Mouse (Mus musculus) adrenal gland, postnatal 10 days (tissue): ENCODE results near the gene Sepsecs. TPM values are rescaled to one million over a fixed set of nuclear protein-coding genes. Genes with fewer than 3 reads are reported as not detected.
"Not testable (repeated sequence)": the region's sequence is repeated elsewhere in the genome, so short reads cannot be mapped to it uniquely, and the experiment has no call there.

Experiments used
- DNase-seq: peaks from one replicate; pipeline ENCODE4 v3.0.0; 2021; ENCODE audit warnings: mixed read lengths
- long read RNA-seq, 2 experiments: library from polyadenylated mRNA; stranded (forward); transcript quantifications; one replicate each; pipeline ENCODE4 v2.0.0; 2021
- total RNA-seq, 2 experiments: library from RNA; stranded (reverse); gene quantifications; 2 replicates each; pipeline ENCODE4 v1.2.3; 2021

Sepsecs gene
- 10 to 100 TPM; 18.9 to 20.6 TPM for total RNA-seq
- long read RNA-seq, experiment 1, full-length matches to known transcripts = 16 of 21 reads
- long read RNA-seq, experiment 1, partial matches to known transcripts = 2 of 21 reads
- long read RNA-seq, experiment 1, other reads (novel, unspliced or antisense) = 3 of 21 reads
- long read RNA-seq, experiment 2, full-length matches to known transcripts = 1 of 4 reads
- long read RNA-seq, experiment 2, partial matches to known transcripts = 0 of 4 reads
- long read RNA-seq, experiment 2, other reads (novel, unspliced or antisense) = 3 of 4 reads

- DNase-seq = peak; percentile 95
Measured at GRCm38 (mm10) chr5:52669426-52670191, at the start of gene Sepsecs. Gene Sepsecs, minus strand, starts transcription at chr5:52669708.

GRCm38 (mm10) chr5:52716742-52717448, 47.4 kb upstream of the Sepsecs start:
- DNase-seq = no peak

GRCm38 (mm10) chr5:52712704-52713103, 43.2 kb upstream of the Sepsecs start:
- no peak for DNase-seq

- DNase-seq = no peak
Measured at GRCm38 (mm10) chr5:52704562-52704961, 35.1 kb upstream of the Sepsecs start.

DNA sequence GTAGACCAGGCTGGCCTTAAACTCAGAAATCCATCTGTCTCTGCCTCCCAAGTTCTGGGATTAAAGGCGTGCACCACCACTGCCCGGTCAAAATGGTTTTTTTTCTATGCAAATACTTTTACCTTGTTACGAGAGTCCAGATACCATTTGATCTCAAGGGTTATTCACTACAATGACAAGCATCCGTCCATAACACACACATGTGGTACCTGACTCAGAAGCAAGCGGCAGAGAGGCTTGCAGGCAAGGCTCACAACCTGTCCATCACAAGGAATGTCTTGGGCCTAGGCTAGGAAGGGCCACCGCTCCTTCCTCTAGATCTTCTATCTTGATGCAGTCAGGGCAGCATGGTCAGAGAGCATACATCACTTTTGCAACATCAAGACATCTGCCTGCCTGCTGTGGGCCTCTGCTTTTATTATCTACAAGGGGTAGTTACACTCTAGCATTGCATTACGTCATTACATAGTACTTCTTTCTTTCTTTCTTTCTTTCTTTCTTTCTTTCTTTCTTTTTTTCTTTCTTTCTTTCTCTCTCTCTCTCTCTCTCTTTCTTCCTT, 28.5 kb upstream of the Sepsecs start:
- not testable (repeated sequence) for DNase-seq

DNA sequence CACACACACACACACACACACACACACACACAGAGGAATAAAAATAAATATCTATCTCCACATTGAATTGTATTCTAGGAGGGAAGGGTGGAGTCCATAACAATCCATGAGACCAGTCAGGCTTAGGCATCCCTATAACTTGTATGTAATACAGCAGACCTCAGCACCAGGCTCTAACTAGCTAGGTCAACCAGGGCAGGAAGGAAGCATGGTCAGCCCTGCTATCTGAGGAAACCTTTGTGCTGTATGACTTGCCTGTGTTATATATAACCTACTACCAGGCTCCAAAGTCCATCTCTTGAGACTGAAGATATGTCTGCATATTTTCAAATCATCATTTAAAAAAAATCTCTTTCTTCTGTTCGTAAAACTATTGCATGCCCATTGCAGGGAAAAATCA, 27.8 kb upstream of the Sepsecs start:
- DNase-seq = no peak

GRCm38 (mm10) chr5:52687741-52688455, 18.4 kb upstream of the Sepsecs start:
- DNase-seq = no peak

GRCm38 (mm10) chr5:52681111-52681510, 11.6 kb upstream of the Sepsecs start:
- no peak for DNase-seq

DNA sequence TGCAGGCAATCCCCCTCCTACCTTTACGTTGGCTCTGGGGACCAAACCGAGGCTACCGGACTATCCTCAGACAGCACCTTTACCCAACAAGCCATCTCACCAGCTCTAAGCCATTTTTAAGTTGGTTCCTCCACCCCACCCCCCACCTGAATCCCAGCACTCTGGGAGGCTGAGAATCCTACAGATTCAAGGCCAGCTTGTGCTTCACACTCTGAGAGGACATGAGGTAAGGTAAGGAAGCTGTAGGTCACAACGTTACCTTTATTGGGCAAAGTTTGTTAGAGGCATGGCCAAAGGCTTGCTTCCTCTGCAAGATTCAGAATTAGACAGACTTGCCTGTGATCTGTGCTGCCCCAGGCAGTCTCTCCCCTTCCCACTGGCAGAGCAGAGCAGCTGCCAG, 10.7 kb upstream of the Sepsecs start:
- no peak for DNase-seq

- no peak for DNase-seq
Measured at GRCm38 (mm10) chr5:52678498-52679070, 9.1 kb upstream of the Sepsecs start.

DNA sequence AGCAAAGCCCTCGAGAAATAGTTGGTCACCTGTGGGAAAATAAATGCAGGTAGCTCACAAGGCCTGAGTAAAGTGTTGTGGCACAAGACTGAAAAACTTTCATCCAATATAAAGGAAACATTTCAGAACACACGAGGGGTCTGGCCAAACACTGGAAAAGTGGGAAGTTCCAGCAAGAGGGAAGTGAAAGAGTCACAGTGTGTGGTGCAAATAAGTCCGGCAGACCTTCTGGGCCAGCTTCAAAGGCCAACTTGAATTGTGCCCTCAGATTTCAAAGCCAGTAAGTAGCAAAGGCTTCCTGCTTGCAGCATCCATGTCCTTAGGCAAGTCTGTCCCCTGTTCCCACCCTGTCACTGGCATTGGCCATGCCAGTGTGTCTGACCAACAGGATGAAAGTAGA, 7.6 kb upstream of the Sepsecs start:
- no peak for DNase-seq

GRCm38 (mm10) chr5:52674384-52675069, 5.0 kb upstream of the Sepsecs start:
- no peak for DNase-seq

- peak; percentile 55 for DNase-seq
Measured at GRCm38 (mm10) chr5:52673341-52673740, 3.8 kb upstream of the Sepsecs start.

GRCm38 (mm10) chr5:52670745-52671144, 1.2 kb upstream of the Sepsecs start:
- no peak for DNase-seq

- DNase-seq = no peak
Measured at GRCm38 (mm10) chr5:52666766-52667165, 2.7 kb downstream of the Sepsecs start.

DNA sequence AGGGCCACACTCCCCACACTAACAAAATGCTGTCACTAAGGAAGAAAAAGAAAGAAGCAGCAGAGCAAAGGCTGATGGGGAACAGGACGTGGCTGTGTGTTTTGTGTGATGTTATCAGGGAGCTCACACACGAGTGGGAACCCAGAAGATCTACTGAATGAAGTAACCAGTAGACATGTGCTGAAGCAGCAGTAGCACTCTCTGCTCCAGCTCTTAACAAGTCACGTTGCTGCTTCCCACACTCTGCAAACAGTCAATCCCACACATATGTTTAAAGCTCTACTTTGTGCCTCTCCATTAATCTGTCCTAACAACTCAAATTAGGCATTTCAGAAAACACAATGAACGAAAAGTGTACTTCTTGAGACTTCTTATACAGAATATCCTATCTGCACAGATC, 11.6 kb downstream of the Sepsecs start:
- no peak for DNase-seq

DNA sequence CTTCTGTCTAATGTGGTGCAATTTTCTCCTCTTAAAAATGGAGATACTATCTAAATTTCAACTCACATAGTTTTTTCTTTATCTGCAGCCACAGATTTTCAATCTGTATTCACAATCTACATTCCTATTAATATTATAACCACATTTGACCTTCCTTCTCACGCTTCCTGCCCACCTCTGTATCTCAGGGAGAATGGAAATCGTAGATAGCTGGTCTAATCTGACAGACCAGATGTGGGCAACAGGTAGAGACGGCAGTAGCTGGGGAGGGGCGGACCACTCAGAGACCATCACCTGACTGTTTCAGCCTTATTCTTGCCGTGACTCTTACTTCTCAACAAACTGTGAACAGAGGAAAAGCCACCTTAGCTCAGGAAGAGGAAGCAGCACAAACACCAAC, 12.2 kb downstream of the Sepsecs start:
- DNase-seq = no peak

GRCm38 (mm10) chr5:52655992-52656391, 13.5 kb downstream of the Sepsecs start:
- DNase-seq = no peak

DNA sequence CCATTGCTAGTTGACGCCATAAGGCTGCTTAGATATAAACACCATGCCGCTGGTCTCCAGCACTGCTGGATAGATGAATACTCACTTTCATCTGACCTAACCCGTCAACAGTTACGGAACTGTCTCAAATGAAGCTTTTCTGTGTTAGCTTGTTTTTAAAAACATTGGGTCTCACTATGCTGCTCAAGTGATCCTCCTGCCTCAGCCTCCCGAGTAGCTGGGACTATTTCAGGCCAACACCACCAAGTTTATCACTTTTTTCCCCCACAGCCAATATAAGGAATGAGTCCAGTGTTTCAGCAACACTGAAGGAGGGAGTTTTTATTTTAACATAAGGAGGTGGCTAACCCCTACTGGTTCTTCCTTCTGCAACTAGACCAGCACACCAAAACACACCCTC, 14.5 kb downstream of the Sepsecs start:
- DNase-seq = no peak

- DNase-seq = no peak
Measured at GRCm38 (mm10) chr5:52652606-52653005, 16.9 kb downstream of the Sepsecs start.

DNA sequence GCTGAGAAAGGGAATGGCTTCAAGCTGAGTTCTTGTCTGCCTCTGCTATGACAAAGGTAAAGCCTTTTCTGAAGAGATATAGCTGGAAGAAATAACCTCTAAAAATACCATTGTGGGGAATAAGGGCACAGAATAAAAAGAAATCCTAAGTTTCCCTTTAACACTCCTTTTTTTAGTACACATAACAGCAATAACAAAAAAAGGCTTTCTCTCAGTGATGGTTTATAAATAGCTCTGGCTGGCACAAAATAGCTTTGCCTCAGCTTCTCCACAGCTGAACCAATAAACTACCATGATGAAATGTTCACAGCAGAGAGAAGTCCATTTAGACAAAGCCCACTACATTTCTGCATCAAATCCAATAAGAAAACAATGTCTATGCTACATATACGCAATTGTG, 17.4 kb downstream of the Sepsecs start:
- DNase-seq = no peak
